Mouse (Mus musculus): ENCODE data around the gene Ifrd1.

Ifrd1 gene

GRCm38 (mm10) chr12:40243241-40243640, 5.1 kb downstream of the Ifrd1 start:
- DNase-seq (ENCODE audit: low spot score in 2 of 2): no peak

GRCm38 (mm10) chr12:40239161-40239560, 9.1 kb downstream of the Ifrd1 start:
- DNase-seq (ENCODE audit: low spot score in 2 of 2): no peak

- DNase-seq (ENCODE audit: low spot score in 2 of 2): no peak
Observed at GRCm38 (mm10) chr12:40232231-40232630, 16.1 kb downstream of the Ifrd1 start.

- DNase-seq (ENCODE audit: low spot score in 2 of 2): no peak
Observed at GRCm38 (mm10) chr12:40231632-40232031, 16.7 kb downstream of the Ifrd1 start.

- DNase-seq (ENCODE audit: low spot score in 2 of 2): no peak
Observed at GRCm38 (mm10) chr12:40224171-40224880, 24.0 kb downstream of the Ifrd1 start.

- DNase-seq (ENCODE audit: low spot score in 2 of 2): no peak
Observed at GRCm38 (mm10) chr12:40223676-40224075, 24.6 kb downstream of the Ifrd1 start.

- peak; percentile 99 for DNase-seq (ENCODE audit: low spot score in 2 of 2)
Observed at GRCm38 (mm10) chr12:40223082-40223619, 25.2 kb downstream of the Ifrd1 start.

- DNase-seq (ENCODE audit: low spot score in 2 of 2): peak; percentile 94
Observed at GRCm38 (mm10) chr12:40222251-40223081, 25.8 kb downstream of the Ifrd1 start.

- DNase-seq (ENCODE audit: low spot score in 2 of 2): no peak
Observed at GRCm38 (mm10) chr12:40221611-40222010, 26.7 kb downstream of the Ifrd1 start.

- no peak for DNase-seq (ENCODE audit: low spot score in 2 of 2)
Observed at GRCm38 (mm10) chr12:40220896-40221295, 27.4 kb downstream of the Ifrd1 start.

GRCm38 (mm10) chr12:40220001-40220570, 28.2 kb downstream of the Ifrd1 start:
- peak in 1 of 2 experiments; percentile 19 for DNase-seq (ENCODE audit: low spot score in 2 of 2)

GRCm38 (mm10) chr12:40218430-40218945, 29.8 kb downstream of the Ifrd1 start:
- no peak for DNase-seq (ENCODE audit: low spot score in 2 of 2)

- no peak for DNase-seq (ENCODE audit: low spot score in 2 of 2)
Observed at GRCm38 (mm10) chr12:40217776-40218175, 30.5 kb downstream of the Ifrd1 start.

GRCm38 (mm10) chr12:40214888-40215876, 33.1 kb downstream of the Ifrd1 start:
- DNase-seq (ENCODE audit: low spot score in 2 of 2): no peak

- DNase-seq (ENCODE audit: low spot score in 2 of 2): no peak
Observed at GRCm38 (mm10) chr12:40209049-40209448, 39.3 kb downstream of the Ifrd1 start.

- no peak for DNase-seq (ENCODE audit: low spot score in 2 of 2)
Observed at GRCm38 (mm10) chr12:40207909-40208308, 40.4 kb downstream of the Ifrd1 start.

GRCm38 (mm10) chr12:40202161-40203035, 45.9 kb downstream of the Ifrd1 start:
- no peak for DNase-seq (ENCODE audit: low spot score in 2 of 2)

GRCm38 (mm10) chr12:40200484-40201235, 47.6 kb downstream of the Ifrd1 start:
- no peak for DNase-seq (ENCODE audit: low spot score in 2 of 2)

- peak; percentile 34 to 64 for DNase-seq (ENCODE audit: low spot score in 2 of 2)
Observed at GRCm38 (mm10) chr12:40199795-40200402, 48.4 kb downstream of the Ifrd1 start.
